16 mouse cellular contexts compared by ENCODE assay signal in genomic region chr17:51487918-51488445, GRCm38 (mm10).
"Had no signal": no experiment of that assay in that cellular context is flagged by ENCODE, and none has a peak within 500 bp of the region (broad histone marks: within the 10 kb centered on the region; RNA-seq: fewer than 3 reads in every experiment).

No protein-coding gene starts in this region.

- H3K4me2 ChIP-seq: lung, embryonic 14.5 days; midbrain, embryonic 12.5 days; neural tube, embryonic 13.5 days; neural tube, embryonic 15.5 days; stomach, embryonic 15.5 days had no signal

- H3K27me3 ChIP-seq: midbrain, embryonic 12.5 days; neural tube, embryonic 13.5 days; neural tube, embryonic 15.5 days; stomach, embryonic 15.5 days had no signal

- H3K9ac ChIP-seq: liver, postnatal 0 days; lung, embryonic 14.5 days; midbrain, embryonic 12.5 days; neural tube, embryonic 13.5 days; neural tube, embryonic 15.5 days; stomach, embryonic 15.5 days had no signal

- H3K9me3 ChIP-seq: midbrain, embryonic 10.5 days; midbrain, embryonic 12.5 days; neural tube, embryonic 13.5 days; neural tube, embryonic 15.5 days; stomach, embryonic 15.5 days had no signal

- H3K4me1 ChIP-seq: midbrain, embryonic 10.5 days; midbrain, embryonic 12.5 days; neural tube, embryonic 13.5 days; neural tube, embryonic 15.5 days; stomach, embryonic 15.5 days had no signal

- H3K27ac ChIP-seq: midbrain, embryonic 10.5 days; midbrain, embryonic 12.5 days; neural tube, embryonic 13.5 days; neural tube, embryonic 15.5 days; stomach, embryonic 15.5 days had no signal

- ATAC-seq: liver, postnatal 0 days; midbrain, embryonic 16.5 days had no signal

- H3K4me3 ChIP-seq: midbrain, embryonic 10.5 days; midbrain, embryonic 12.5 days; myocyte; neural tube, embryonic 13.5 days; neural tube, embryonic 15.5 days; stomach, embryonic 15.5 days had no signal

- DNase-seq: liver, postnatal 0 days; lung, embryonic 14.5 days; lung, postnatal 10 days; lung, postnatal 4 days; midbrain, embryonic 14.5 days; right cerebral cortex, postnatal 14 days; thymus, adult 18-20 months; thymus, postnatal 14 days; thymus, postnatal 36 days had no signal

- H3K36me3 ChIP-seq: midbrain, embryonic 10.5 days; midbrain, embryonic 12.5 days; neural tube, embryonic 13.5 days; neural tube, embryonic 15.5 days; stomach, embryonic 15.5 days had no signal
